Mouse (Mus musculus): ENCODE data around the gene Bahd1.

The Bahd1 gene

DNA sequence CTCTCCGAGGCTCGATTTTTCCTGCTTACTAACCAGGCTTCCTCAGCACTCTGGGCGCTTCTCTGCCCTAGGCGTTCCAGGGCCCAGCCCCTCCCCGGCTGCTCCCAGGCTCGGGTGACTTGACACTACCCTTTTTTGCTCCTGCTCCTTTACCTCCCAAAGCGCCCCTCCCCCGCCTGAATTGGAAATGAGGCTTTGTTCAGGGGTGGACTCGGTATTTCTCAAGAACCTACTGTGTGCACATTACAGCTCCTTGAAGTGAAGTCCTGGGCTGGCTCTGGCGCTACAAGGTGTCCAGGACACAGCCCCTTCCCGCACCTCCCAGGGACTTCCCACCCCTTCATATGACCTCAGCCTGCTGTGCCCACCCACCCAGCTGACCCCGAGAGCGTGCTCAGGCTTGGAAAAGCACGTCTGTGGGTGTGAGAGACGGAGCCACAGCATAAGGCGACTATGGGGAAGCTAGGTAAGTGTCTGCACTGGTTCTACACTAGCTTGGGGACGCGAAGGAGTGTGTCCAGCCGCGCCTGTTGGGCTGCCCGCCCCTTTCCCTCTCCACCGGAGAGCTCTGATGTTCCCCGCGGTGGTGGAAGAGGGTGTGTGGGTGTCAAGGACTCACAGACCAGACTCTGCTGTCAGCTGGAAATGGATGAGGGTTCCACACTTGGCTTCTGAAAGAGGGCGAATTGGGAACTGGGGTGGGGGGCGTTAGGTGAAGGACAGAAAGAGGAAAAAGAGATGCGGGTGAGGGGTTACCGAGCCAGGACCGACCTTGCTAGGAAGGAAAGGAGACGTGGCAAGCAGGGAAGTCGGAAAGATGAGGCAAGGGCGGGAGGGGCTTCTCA is at the start of gene Bahd1:
TSS of gene Bahd1 (plus strand) at position 397 of the 845 bp plus-strand sequence.
- DNase-seq: peak in 1 of 2 experiments; percentile 23

DNA sequence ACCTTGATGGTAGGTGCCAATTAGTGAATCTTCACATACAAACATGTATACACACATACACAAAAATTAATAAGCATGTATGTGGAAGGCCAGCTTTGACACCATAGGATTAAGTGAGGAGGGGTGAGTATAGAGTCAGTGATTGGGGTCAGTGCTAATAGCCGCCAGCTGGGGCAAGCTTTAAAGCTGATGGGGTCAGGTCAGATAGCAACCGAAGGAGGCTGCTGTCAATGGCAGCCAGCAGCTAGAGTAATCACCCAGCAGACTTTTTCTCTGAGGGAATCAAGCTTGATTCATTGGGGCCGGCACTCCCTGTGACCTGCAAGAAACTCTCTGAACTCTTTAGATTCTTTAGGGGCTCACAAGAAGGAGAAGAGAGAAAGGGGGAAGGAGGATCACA is 48.4 kb upstream of the Bahd1 start:
- DNase-seq: no peak

DNA sequence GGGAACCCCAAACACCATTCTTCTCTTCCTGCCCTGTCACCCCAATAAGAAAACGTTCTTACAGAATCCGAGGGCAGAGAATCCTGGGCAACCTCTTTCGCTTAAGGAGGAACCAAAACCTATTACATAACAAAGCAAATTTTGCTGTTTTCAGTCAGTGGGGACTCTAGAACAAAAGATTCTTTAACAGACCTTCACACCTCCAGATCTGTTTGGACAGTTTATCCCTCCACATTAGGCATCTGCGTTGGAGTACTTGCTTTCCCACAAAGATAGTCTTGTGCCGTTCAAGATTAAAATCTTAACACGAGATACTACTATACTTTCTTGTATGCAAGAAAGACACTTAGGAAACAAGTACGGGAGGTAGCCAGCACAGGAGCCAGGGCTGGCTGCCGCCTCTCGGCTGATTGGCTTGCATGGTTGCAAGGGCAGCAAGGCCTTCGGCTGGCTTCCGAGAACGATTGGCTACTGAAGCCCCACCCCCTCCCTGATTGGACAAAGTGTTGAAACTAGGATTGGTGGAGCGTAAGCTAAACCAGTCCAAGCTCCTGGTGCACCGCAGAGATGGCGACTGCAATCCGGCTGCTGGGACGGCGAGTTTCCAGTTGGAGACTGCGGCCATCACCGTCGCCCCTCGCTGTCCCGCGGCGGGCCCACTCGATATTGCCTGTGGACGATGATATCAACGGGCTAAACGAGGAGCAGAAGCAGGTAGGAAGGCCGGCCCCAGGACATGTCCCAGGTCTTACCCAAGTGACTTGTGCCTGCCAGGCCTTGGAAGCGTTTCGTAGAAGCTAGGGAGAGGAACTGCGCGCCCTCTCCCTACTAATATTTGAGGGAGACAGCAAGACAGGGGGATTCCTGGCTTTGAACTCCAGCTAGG is 38.5 kb upstream of the Bahd1 start, which contains the start of gene Ivd:
TSS of gene Ivd (plus strand) at position 501 of the 886 bp plus-strand sequence.
- peak; percentile 92 to 93 for DNase-seq

DNA sequence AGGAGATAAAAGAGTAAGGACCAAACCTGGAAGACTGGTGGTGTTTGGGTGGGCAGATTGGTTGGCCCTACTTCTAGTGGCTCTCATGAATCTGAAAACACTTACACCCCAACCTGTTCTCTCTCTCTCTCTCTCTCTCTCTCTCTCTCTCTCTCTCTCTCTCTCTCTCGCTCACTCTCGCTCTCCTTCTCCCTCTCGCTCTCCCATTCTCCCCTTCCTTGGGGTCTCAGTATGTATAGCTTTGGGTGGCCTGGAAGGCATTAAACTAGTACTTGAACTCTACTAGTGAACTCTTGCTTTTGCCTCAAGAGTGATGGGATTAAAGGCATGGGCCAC is 37.9 kb upstream of the Bahd1 start:
- no peak for DNase-seq

DNA sequence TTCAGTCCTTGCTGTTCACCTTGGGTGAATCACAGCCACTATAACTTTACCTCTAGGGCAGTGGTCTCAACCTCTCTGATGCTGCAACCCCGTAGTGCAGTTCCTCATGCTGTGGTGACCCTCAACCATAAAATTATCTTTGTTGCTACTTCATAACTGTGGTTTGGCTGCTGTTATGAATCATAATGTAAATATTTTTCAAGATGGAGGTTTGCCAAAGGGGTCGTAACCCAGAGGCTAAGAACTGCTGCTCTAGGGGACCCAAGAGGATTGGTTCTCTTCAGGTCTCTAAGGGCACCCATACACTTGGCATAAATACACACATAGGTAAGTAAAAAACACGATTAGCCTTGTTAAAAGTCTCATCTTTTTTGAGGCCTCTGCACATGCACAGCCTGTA is 29.6 kb upstream of the Bahd1 start:
- DNase-seq: no peak

DNA sequence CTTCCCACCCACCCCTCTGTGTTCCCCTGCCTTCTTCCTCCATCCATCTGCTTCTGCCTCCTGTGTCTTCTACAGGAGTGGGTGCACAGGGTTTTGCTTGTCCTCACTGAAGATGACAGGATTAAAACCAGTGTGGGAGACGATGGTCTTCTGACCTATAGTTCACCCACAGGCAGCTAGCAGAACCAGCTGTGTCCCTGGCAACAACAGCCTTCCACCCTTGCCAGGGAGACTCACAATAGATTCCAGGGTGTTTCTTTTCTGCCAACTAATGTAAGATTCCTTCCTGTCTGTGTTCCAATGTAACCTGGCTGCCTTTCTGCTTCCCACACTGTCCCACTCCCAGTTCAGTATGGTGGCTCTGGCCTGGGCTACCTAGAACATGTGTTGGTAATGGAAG is 29.1 kb upstream of the Bahd1 start:
- no peak for DNase-seq

DNA sequence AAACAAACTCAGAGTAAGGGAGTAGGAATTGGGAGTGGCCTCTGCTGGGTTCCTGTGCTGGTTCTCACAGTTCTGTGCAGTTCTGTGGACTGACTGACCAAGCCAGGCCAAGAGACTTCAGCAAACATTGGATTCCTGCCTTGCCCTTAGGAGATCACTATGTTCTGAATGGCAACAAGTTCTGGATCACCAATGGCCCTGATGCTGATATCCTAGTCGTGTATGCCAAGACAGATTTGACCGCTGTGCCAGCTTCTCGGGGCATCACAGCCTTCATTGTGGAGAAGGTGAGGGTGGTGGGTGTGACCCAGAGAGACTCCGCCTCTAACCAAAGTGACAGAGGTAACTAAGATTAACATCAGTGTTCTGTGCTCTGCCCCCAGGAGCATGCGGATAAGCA is 27.2 kb upstream of the Bahd1 start:
- DNase-seq: no peak

DNA sequence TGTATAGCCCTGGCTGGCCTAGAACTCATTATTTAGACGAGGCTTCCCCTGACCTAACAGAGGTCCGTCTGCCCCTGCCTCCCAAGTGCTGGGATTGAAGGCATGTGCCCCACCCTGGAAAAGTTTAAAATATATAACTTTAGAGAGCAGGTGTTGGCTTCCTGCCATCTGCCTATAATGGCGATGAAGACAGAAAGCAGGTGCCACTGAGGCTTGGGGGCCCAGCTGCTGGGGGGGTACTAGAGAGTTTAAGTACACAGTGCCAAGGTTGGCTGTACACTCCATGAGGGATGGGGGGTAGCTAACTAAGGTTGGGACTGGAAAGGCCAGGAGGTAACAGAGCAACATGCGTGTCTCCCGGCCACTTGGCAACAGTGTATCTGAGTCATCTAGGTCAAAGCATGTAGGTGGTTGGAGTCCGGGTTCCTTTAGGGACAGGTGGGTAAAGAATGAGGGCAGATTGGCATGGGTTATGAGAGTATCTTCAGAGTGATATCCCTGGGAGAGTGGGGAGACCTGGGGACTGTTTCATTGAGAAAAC is 26.2 kb upstream of the Bahd1 start:
- peak; percentile 46 to 47 for DNase-seq

DNA sequence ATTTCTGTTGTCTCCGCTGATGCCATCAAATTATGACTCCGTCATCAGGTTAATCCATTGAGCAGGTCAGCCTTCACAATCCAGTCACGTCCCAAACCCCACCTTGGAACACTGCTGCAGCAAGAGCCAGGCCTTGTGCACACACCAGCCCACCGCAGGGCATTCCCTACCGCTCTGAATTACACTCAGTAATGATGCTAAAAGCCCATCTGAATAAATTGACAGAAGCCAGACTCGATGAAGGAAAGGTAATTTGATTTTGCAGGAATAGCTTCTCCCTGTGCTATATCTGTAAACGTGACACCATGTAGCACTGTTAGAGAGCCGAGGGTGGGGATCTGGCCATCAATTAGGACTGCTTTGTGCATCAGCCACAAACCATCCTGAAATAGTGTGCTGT is 24.9 kb upstream of the Bahd1 start:
- no peak for DNase-seq

DNA sequence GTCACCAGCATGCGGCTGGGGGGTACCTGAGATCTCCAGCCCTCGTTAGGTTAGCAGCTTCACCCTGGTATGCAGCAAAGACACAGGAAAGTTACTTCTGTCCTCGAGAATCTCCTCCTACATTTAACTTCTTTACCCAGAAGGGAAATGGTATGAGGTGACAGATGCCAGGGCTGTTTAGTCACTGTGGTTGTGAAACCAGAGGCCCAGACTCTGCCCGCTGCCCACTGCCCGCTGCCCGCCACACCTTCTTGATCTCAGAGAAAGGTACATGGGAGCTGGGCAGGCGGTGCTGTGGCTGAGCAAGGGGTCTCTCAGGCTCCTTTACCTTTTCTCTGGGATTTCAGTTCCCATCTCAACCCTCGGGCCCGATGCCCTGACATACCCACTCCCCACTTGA is 23.7 kb upstream of the Bahd1 start:
- no peak for DNase-seq

DNA sequence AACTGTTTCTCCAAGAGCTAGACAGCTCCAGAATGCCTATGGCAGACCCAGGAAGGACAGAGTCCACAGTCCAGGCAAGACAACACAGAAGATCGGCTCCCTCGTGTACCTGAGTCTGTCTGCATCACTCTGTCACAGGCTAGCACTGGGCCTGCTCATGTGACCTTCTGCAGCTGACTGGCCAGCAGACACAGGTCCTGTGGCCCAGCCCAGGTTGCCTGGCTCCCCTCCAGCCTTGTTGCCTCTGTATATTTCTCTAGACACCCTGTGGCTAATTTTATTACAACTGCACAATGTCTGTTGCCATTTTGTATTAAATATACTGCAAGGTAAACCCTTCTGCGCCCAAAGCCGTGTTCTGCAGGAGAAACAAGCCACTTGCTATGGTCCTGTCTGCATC is 19.2 kb upstream of the Bahd1 start:
- no peak for DNase-seq

DNA sequence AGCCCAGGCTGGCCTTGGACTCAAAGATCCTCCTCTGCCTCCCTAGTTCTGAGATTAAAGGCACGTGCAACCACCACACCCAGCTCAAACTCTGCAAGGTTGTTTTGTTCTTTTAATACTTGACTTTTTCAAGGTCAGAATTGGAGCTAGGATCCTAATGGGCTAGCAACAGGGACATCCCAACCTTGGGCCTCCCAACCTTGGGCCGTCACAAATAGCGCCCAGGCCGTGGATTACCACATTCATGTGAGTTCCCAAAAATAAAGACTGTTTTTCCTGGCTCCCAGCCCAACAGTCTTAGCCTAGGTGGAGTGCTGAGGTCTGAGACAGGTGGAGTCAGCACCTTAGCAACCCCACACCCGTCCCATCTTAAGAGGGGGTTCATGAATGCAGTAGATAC is 18.2 kb upstream of the Bahd1 start:
- DNase-seq: no peak

DNA sequence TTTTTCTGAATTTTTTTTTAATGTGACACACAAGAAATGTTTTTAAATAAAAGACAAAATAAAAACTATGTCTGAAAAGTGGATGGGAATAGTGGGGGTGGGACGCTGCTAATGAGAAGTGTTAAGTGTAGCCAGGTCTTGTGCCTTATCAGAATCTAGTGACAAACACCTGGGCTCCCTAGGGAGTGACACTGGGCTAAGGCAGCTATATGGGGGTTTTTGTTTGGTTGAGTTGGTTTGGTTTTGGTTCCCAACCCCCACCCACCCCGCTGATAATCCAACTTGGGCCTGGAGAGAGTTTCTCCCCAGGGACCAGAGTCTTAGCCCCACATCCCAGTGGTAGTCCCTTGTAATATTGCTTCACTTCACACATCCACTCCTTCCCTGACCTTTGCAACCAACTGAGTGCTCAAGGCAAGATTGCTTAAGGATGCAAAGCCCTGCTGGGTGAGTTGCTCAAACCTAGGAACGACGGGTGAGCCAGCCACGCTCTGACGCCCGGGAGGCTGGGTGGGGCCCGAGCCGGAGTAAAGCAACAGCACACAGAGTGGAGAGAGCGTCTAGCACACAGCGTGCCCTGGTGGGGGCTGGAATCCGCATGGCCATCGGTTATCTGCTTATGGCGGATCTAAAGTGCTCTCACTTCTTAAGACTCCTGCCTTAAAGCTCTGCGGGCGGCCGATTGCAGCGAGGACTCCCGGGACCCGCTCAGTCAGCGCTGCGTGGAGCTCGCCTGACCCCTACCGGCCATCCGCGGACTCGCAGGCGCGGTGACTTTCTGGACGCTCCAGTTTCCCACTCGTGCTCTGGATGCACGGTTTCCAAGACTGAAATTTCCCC is 17.1 kb upstream of the Bahd1 start:
- peak; percentile 89 to 93 for DNase-seq

DNA sequence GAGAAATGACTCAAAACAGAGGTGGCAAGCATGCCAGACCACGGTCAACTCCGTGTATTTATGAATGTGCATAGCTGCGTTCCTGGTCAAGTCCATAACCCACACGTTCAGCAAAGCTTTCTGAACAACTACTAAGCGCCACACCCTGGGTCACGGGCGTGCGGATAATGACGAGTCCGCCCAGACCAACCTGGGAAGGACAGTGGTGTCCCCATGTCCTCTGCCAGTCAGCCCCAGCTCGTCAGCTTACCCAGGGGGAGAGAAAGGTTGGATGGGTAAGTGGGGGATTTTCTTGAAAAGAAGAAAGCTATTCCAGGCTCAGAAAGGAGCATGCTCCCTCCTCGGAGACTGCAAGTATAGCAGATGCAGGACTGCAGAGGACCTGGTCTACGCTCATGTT is 12.7 kb upstream of the Bahd1 start:
- no peak for DNase-seq

DNA sequence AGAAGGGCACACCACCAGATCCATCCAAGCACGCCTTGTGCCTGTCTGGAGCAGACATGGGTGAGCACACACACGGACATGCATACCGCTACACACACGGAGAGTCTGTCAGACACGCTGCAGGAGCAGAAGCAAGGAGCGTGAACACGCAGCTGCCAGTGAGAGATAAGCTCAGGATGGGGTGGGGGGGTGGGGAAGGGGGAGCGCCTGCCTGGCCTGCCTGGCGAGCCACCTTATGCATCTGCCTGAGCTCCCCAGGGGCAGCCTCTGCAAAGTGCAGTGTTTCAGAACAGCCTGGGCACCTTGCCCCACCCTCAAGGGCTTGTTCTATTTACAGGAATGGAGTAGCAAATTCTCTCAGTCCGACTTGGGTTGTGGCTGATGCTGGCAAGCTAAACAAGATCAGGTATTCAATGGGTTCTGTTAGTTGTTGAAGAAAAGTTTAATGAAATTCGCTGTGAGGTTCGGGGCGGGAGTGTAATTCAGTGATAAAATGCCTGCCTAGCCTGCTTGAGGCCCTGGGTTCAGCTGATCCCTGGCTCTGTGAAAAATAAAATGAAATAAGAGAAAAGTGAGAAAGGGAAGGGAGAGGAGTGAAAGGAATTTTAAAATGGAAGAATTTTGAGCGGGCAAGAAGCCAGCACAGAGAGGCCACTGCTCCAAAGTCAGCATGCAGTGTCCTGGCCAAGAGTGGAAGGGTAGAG is 12.2 kb upstream of the Bahd1 start:
- DNase-seq: no peak

DNA sequence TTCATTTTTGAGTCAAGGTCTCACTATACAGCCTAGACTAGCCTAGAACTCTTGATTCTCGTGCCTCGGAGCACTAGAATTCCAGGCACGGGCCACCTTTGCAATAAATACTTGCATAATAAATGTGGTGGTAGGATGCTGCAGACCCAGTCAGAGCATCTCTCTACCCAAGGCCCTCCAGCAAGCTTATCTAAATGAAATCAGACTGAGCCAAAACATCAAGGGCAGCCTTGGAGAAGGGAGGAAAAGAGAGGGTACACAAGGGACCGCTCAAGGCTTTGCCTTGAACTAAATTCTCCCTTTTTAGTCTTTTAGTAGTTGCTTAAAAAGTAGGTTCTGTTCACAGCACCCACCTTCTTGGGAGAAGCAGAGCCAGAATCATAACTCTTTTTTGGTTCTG is 9.0 kb upstream of the Bahd1 start:
- no peak for DNase-seq

DNA sequence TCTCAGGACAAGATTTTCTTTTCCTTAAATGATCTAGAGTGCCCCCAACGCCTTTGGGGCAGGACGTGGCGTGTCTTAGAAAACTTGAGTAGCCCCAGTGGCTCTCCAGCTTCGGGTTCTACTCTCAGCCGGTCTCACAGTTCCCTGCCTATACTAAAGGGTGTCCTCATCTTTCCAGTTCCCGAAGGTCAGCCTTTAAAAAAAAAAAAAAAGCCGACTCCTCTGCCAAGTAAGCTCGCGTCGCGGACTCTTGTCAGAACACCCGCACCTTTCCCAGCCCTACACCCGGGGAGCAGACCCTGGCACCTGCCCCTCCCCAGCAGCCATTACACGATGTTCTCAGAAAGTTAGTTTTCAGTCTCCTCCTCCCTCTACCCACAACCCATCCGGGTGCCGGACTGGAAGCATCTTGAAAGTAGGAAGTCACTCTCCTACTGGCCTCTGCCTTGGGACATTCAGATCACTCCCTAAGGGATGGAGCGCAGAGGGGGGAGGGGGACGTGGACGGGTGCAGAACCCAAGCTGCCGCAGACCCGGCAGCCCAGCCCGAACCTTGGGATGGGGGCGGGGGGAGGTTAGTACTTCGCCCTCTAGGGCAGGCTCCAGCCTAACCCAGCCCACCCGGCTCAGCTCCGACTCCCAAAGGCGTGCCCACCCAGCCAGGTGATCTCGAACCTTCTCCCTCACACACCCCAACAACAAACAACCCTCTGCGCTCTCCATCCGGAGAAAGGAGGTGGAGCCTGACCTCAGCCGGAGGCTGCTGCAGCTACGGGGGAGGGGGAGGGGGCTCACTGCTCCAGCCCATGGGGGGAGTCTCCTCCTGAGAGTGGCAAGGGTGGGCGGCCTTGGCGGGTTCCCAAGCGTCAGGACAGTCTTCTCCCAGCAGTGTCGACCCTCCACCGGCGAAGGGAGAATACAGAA is 3.9 kb upstream of the Bahd1 start:
- DNase-seq: peak; percentile 23 to 44

DNA sequence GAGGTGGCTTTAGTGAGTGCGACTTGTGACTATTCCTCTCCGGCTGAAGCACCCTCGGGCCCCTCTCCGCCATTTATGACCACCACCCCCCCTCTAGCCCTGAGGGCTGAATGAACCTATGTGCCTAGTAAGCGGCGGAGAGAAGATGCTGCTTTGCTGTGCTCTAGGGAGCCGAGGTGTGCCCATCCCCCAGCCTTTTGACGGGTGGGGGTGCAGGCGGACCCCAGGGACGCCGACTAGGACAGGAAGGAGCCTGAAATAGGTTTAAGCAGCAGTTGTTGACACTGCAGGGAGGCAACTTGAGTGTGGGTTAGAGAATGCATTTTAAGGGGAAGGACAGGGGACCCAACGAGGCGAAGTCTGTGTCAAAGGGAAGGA is 3.3 kb upstream of the Bahd1 start:
- no peak for DNase-seq

DNA sequence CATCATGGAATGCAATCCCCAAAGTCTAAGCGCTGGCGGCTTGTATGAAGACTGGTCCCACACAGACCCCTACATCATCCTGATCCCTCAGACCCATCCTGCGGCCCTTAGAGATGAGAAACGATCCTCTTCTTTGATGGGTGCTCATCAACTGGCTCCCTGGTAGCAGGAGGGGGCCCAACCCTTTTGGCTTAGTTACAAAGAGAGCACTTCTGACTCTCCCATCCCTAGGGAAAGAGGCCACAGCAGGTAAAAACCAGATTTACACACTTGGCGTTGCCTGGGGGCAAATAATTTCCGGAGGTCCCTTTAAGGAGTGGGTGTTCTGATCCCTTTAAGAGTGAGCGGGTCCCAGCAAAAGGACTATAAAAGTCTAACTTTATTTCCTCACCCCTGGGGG is 2.8 kb upstream of the Bahd1 start:
- no peak for DNase-seq

DNA sequence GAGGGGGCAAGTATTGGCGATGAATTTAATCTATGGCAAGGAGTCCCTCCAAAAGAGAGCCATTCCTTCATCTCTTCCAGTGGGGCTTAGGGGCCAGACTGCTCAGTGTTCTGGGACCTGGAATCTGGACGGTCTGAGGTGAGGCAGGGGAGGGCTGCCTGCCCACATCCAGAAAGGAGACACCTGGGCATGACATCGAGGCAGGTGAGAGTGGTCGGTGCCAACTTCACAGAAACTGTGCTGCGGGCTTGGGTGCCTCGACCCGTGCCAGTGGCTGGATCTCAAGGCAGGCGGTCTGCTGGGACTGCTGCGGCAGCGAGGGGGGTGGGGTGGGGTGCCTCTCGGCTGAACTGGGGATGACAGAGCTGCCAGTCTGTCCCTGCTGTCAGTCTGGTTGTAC is 2.4 kb upstream of the Bahd1 start:
- no peak for DNase-seq

DNA sequence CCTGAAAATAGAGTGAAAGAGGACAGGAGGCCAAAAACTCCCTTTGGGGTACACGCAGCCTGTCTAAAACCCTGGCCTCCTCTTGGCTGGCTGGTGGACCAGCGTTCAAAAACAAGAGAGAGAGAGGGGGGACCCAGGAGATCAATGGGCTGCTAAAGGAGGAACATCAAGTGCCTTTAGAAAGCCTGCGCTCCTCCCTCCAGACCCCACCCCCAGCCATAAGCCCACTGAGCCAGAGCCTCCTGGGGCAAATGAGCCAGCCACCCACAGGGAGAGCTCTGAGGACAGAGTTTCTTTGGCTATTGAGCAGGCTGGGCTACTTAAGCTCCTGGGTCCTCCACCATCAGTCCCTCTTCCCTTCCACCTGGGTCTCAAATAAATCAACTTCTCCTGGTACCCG is 1.4 kb upstream of the Bahd1 start:
- DNase-seq: no peak

Measured in cerebellum, postnatal 36 days (tissue).